Mouse (Mus musculus): Measurements from ENCODE around the gene Cdc42bpg. TPM values are rescaled to one million over a fixed set of nuclear protein-coding genes. Genes with fewer than 3 reads are reported as not detected.

Cdc42bpg gene
- total and polyA plus RNA-seq, 3 experiments = 2.6 to 4.5 TPM; not detected in 1

- H3K4me3 ChIP-seq (ENCODE audit: control insufficient read depth in 1 of 2, insufficient read depth in 1 of 2, low read depth in 2 of 2, low read length in 2 of 2) = no peak overlapping the region
- no peaks in the 10 kb centered on the region for H3K9me3 ChIP-seq (replicated peaks; ENCODE audit: insufficient read depth, low read length)
- H3K27ac ChIP-seq (ENCODE audit: control insufficient read depth, low read depth, low read length) = no peak overlapping the region
- DNase-seq (ENCODE audit: low read depth, low spot score) = no peak
- H3K79me2 ChIP-seq (ENCODE audit: control insufficient read depth, insufficient read depth, low read length, poor library complexity) = peaks cover 4% of the 10 kb centered on the region; the same call in 1 of the 2 replicates
- TF ChIP-seq MYC (IDR thresholded peaks at IDR 0.05; ENCODE audit: low read depth, low read length) (no peak), ZNF384 (IDR thresholded peaks at IDR 0.05; ENCODE audit: low read depth, low read length) (no peak), CTCF (IDR thresholded peaks at IDR 0.05 in 2 of 3, conservative IDR thresholded peaks at IDR 0.05 in 1 of 3; ENCODE audit: control insufficient read depth in 1 of 3, insufficient read depth in 1 of 3, low read depth in 2 of 3, low read length in 3 of 3, poor library complexity in 1 of 3, severe bottlenecking in 1 of 3) (no peak), KAT2A (conservative IDR thresholded peaks at IDR 0.05; ENCODE audit: low read depth, low read length) (no peak), EP300 (IDR thresholded peaks at IDR 0.05; ENCODE audit: low read depth in 1 of 2, low read length in 2 of 2) (no peak)
- H3K27me3 ChIP-seq (ENCODE audit: control insufficient read depth in 1 of 2, insufficient read depth in 2 of 2, low read length in 2 of 2) = no peaks in the 10 kb centered on the region
- no peak overlapping the region for H3K9ac ChIP-seq (ENCODE audit: control insufficient read depth, low read depth, low read length, poor library complexity, severe bottlenecking)
- H3K4me1 ChIP-seq (ENCODE audit: control insufficient read depth in 1 of 2, insufficient read depth in 2 of 2, low read length in 2 of 2) = peaks cover 0 to 11% of the 10 kb centered on the region in 2 experiments
- H3K36me3 ChIP-seq (ENCODE audit: control insufficient read depth in 1 of 2, insufficient read depth in 2 of 2, low read length in 2 of 2) = peaks cover 3 to 8% of the 10 kb centered on the region in 2 experiments
These were observed 15.0 kb upstream of the Cdc42bpg start for GRCm38 (mm10) chr19:6291117-6291781.

GRCm38 (mm10) chr19:6292262-6292661 lies 14.0 kb upstream of the Cdc42bpg start:
- TF ChIP-seq EP300 (IDR thresholded peaks at IDR 0.05; ENCODE audit: low read depth in 1 of 2, low read length in 2 of 2) (no peak), HCFC1 (IDR thresholded peaks at IDR 0.05; ENCODE audit: low read depth, low read length) (no peak), POLR2A (IDR thresholded peaks at IDR 0.05; ENCODE audit: control insufficient read depth in 1 of 2, insufficient read depth in 1 of 2, low read depth in 1 of 2, low read length in 2 of 2, poor library complexity in 1 of 2) (no peak), MEF2A (IDR thresholded peaks at IDR 0.05; ENCODE audit: extremely low read depth, insufficient replicate concordance, low read depth, low read length, poor library complexity, severe bottlenecking) (no peak), ELF1 (IDR thresholded peaks at IDR 0.05; ENCODE audit: low read depth, low read length) (no peak), ZNF384 (IDR thresholded peaks at IDR 0.05; ENCODE audit: low read depth, low read length) (no peak), BHLHE40 (IDR thresholded peaks at IDR 0.05; ENCODE audit: borderline replicate concordance, low read depth, low read length) (no peak), ETS1 (IDR thresholded peaks at IDR 0.05; ENCODE audit: low read depth, low read length) (no peak), MAX (IDR thresholded peaks at IDR 0.05; ENCODE audit: low read length) (no peak), NELFE (IDR thresholded peaks at IDR 0.05; ENCODE audit: low read depth, low read length) (no peak), TBP (IDR thresholded peaks at IDR 0.05; ENCODE audit: low read depth, low read length) (no peak), CHD1 (IDR thresholded peaks at IDR 0.05; ENCODE audit: low read depth, low read length) (no peak), USF2 (IDR thresholded peaks at IDR 0.05; ENCODE audit: borderline replicate concordance in 1 of 2, insufficient read depth in 1 of 2, low read depth in 1 of 2, low read length in 2 of 2) (no peak), KAT2A (conservative IDR thresholded peaks at IDR 0.05; ENCODE audit: low read depth, low read length) (no peak), POLR2AphosphoS2 (IDR thresholded peaks at IDR 0.05; ENCODE audit: low read length) (no peak), MAFK (IDR thresholded peaks at IDR 0.05; ENCODE audit: borderline replicate concordance, low read depth, low read length) (no peak), ZKSCAN1 (IDR thresholded peaks at IDR 0.05; ENCODE audit: low read depth, low read length) (no peak), ZC3H11A (IDR thresholded peaks at IDR 0.05; ENCODE audit: low read depth, low read length) (no peak), UBTF (IDR thresholded peaks at IDR 0.05; ENCODE audit: borderline replicate concordance, insufficient read depth, low read depth, low read length) (no peak), SMC3 (IDR thresholded peaks at IDR 0.05; ENCODE audit: low read depth, low read length) (no peak)
- DNase-seq (ENCODE audit: low read depth, low spot score) = no peak
- H3K27ac ChIP-seq (ENCODE audit: control insufficient read depth, low read depth, low read length) = no peak overlapping the region
- no peaks in the 10 kb centered on the region for H3K9me3 ChIP-seq (replicated peaks; ENCODE audit: insufficient read depth, low read length)
- no peaks in the 10 kb centered on the region for H3K27me3 ChIP-seq (ENCODE audit: control insufficient read depth in 1 of 2, insufficient read depth in 2 of 2, low read length in 2 of 2)
- no peak overlapping the region for H3K9ac ChIP-seq (ENCODE audit: control insufficient read depth, low read depth, low read length, poor library complexity, severe bottlenecking)
- H3K4me1 ChIP-seq (ENCODE audit: control insufficient read depth in 1 of 2, insufficient read depth in 2 of 2, low read length in 2 of 2) = peaks cover 6 to 17% of the 10 kb centered on the region in 2 experiments
- H3K4me3 ChIP-seq (ENCODE audit: control insufficient read depth in 1 of 2, insufficient read depth in 1 of 2, low read depth in 2 of 2, low read length in 2 of 2) = no peak overlapping the region
- H3K36me3 ChIP-seq (ENCODE audit: control insufficient read depth in 1 of 2, insufficient read depth in 2 of 2, low read length in 2 of 2) = peaks cover 8 to 12% of the 10 kb centered on the region in 2 experiments
- H3K79me2 ChIP-seq (ENCODE audit: control insufficient read depth, insufficient read depth, low read length, poor library complexity) = no peaks in the 10 kb centered on the region

All from MEL (cell line).